Mouse (Mus musculus) MEL (cell line): Measurements from ENCODE around the gene St6gal1. TPM values are rescaled to one million over a fixed set of nuclear protein-coding genes. Genes with fewer than 3 reads are reported as not detected.

Experiments
- DNase-seq: peaks from one replicate; pipeline ENCODE4 v3.0.0; 2011; ENCODE audit warnings: low read depth, low spot score
- H3K27ac ChIP-seq: 2 replicates; pipeline ENCODE4 v1.5.1; 2012; ENCODE audit warnings: low read depth, mild to moderate bottlenecking, control low read depth, low read length, moderate library complexity; ENCODE audit not compliant: control insufficient read depth
- H3K27me3 ChIP-seq, 2 experiments: fragments of 150-350 bp in 1 of 2; sonication (generic) in 1 of 2; 2 replicates each; pipeline ENCODE4 v1.6.1; 2012; ENCODE audit warnings: low read length in 2 of 2, mild to moderate bottlenecking in 2 of 2, improper control_type of control experiment in 1 of 2, moderate library complexity in 1 of 2; ENCODE audit not compliant: insufficient read depth in 2 of 2, control insufficient read depth in 1 of 2
- H3K36me3 ChIP-seq, 2 experiments: 2 replicates each; pipeline ENCODE4 v1.6.1; 2012 to 2014; ENCODE audit warnings: low read length in 2 of 2, improper control_type of control experiment in 1 of 2, inconsistent platforms in 1 of 2, mild to moderate bottlenecking in 1 of 2; ENCODE audit not compliant: insufficient read depth in 2 of 2, control insufficient read depth in 1 of 2
- H3K4me1 ChIP-seq, 2 experiments: fragments of 150-350 bp in 1 of 2; sonication (generic) in 1 of 2; 2 replicates each; pipeline ENCODE4 v1.6.1; 2012; ENCODE audit warnings: low read length in 2 of 2, improper control_type of control experiment in 1 of 2, mild to moderate bottlenecking in 1 of 2; ENCODE audit not compliant: insufficient read depth in 2 of 2, control insufficient read depth in 1 of 2
- H3K4me3 ChIP-seq, 2 experiments: fragments of 150-350 bp in 1 of 2; sonication (generic) in 1 of 2; 2 replicates each; pipeline ENCODE4 v1.5.1; 2012; ENCODE audit warnings: low read depth in 2 of 2, low read length in 2 of 2, mild to moderate bottlenecking in 2 of 2, moderate library complexity in 2 of 2, control low read depth in 1 of 2, improper control_type of control experiment in 1 of 2; ENCODE audit not compliant: control insufficient read depth in 1 of 2, insufficient read depth in 1 of 2
- H3K79me2 ChIP-seq: 2 replicates; pipeline ENCODE4 v1.6.1; 2012; ENCODE audit warnings: mild to moderate bottlenecking, low read length, moderate library complexity; ENCODE audit not compliant: control insufficient read depth, poor library complexity, insufficient read depth
- H3K9ac ChIP-seq: 2 replicates; pipeline ENCODE4 v1.6.1; 2012; ENCODE audit warnings: low read depth, mild to moderate bottlenecking, control low read depth, low read length, moderate library complexity; ENCODE audit not compliant: control insufficient read depth, poor library complexity, severe bottlenecking
- H3K9me3 ChIP-seq: fragments of 150-350 bp; sonication (generic); replicated peaks from 2 replicates; pipeline ENCODE4 v1.6.1; 2012; ENCODE audit warnings: mild to moderate bottlenecking, low read length, improper control_type of control experiment, moderate library complexity; ENCODE audit not compliant: insufficient read depth
- BHLHE40 ChIP-seq: IDR thresholded peaks from 2 replicates; pipeline ENCODE4 v1.6.1; 2012; ENCODE audit warnings: low read depth, mild to moderate bottlenecking, inconsistent platforms, low read length, improper control_type of control experiment, borderline replicate concordance
- CTCF ChIP-seq, 3 experiments: IDR thresholded peaks in 2 of 3; conservative IDR thresholded peaks in 1 of 3; 2 replicates each; pipeline ENCODE4 v1.5.1; 2011 to 2012; ENCODE audit warnings: low read length in 3 of 3, low read depth in 2 of 3, mild to moderate bottlenecking in 2 of 3, improper control_type of control experiment in 1 of 3, inconsistent platforms in 1 of 3, mixed read lengths in 1 of 3, moderate library complexity in 1 of 3; ENCODE audit not compliant: control insufficient read depth in 1 of 3, insufficient read depth in 1 of 3, poor library complexity in 1 of 3, severe bottlenecking in 1 of 3
- E2F4 ChIP-seq: IDR thresholded peaks from 2 replicates; pipeline ENCODE4 v1.6.1; 2011; ENCODE audit warnings: low read depth, low read length, improper control_type of control experiment, borderline replicate concordance
- EP300 ChIP-seq, 2 experiments: IDR thresholded peaks; 2 replicates each; pipeline ENCODE4 v1.6.1; 2011; ENCODE audit warnings: improper control_type of control experiment in 2 of 2, low read length in 2 of 2, low read depth in 1 of 2, mild to moderate bottlenecking in 1 of 2
- ETS1 ChIP-seq: IDR thresholded peaks from 2 replicates; pipeline ENCODE4 v1.6.1; 2012; ENCODE audit warnings: low read depth, mild to moderate bottlenecking, inconsistent platforms, low read length, improper control_type of control experiment, moderate library complexity
- GABPA ChIP-seq: IDR thresholded peaks from 2 replicates; pipeline ENCODE4 v1.6.1; 2012; ENCODE audit warnings: low read depth, mild to moderate bottlenecking, inconsistent platforms, low read length, improper control_type of control experiment, moderate library complexity
- GATA1 ChIP-seq: IDR thresholded peaks from 2 replicates; pipeline ENCODE4 v1.6.1; 2011; ENCODE audit warnings: low read depth, low read length, improper control_type of control experiment
- HCFC1 ChIP-seq: IDR thresholded peaks from 2 replicates; pipeline ENCODE4 v1.6.1; 2012; ENCODE audit warnings: low read depth, mild to moderate bottlenecking, inconsistent platforms, low read length, improper control_type of control experiment, moderate library complexity
- JUND ChIP-seq: IDR thresholded peaks from 2 replicates; pipeline ENCODE4 v1.6.1; 2011; ENCODE audit warnings: low read depth, mild to moderate bottlenecking, improper control_type of control experiment, low read length
- KAT2A ChIP-seq: conservative IDR thresholded peaks from 2 replicates; pipeline ENCODE4 v1.6.1; 2012; ENCODE audit warnings: low read depth, low read length, improper control_type of control experiment, inconsistent platforms
- MEF2A ChIP-seq: IDR thresholded peaks from 2 replicates; pipeline ENCODE4 v1.6.1; 2014; ENCODE audit warnings: low read depth, mild to moderate bottlenecking, inconsistent platforms, low read length, improper control_type of control experiment; ENCODE audit not compliant: poor library complexity, insufficient replicate concordance, severe bottlenecking; ENCODE audit errors: extremely low read depth
- MXI1 ChIP-seq: IDR thresholded peaks from 2 replicates; pipeline ENCODE4 v1.6.1; 2011; ENCODE audit warnings: mild to moderate bottlenecking, low read depth, low read length, improper control_type of control experiment
- MYB ChIP-seq: IDR thresholded peaks from 2 replicates; pipeline ENCODE4 v1.6.1; 2011; ENCODE audit warnings: mild to moderate bottlenecking, low read depth, low read length, improper control_type of control experiment
- NELFE ChIP-seq: IDR thresholded peaks from 2 replicates; pipeline ENCODE4 v1.6.1; 2011; ENCODE audit warnings: low read depth, low read length, improper control_type of control experiment
- NRF1 ChIP-seq: IDR thresholded peaks from 2 replicates; pipeline ENCODE4 v1.6.1; 2014; ENCODE audit warnings: low read depth, mild to moderate bottlenecking, inconsistent platforms, low read length, improper control_type of control experiment, moderate library complexity; ENCODE audit not compliant: poor library complexity, insufficient read depth, severe bottlenecking
- POLR2AphosphoS5 ChIP-seq: IDR thresholded peaks from 2 replicates; pipeline ENCODE4 v1.6.1; 2012; ENCODE audit warnings: low read depth, borderline replicate concordance, mild to moderate bottlenecking, inconsistent platforms, low read length, moderate library complexity, mixed read lengths
- RAD21 ChIP-seq: IDR thresholded peaks from 2 replicates; pipeline ENCODE4 v1.6.1; 2011; ENCODE audit warnings: mild to moderate bottlenecking, low read depth, low read length, improper control_type of control experiment
- TBP ChIP-seq: IDR thresholded peaks from 2 replicates; pipeline ENCODE4 v1.8.0; 2011; ENCODE audit warnings: low read depth, low read length, improper control_type of control experiment
- TCF12 ChIP-seq: IDR thresholded peaks from 2 replicates; pipeline ENCODE4 v1.6.1; 2014; ENCODE audit warnings: low read depth, mild to moderate bottlenecking, inconsistent platforms, low read length, improper control_type of control experiment, moderate library complexity
- UBTF ChIP-seq: IDR thresholded peaks from 2 replicates; pipeline ENCODE4 v1.6.1; 2012; ENCODE audit warnings: low read depth, mild to moderate bottlenecking, inconsistent platforms, low read length, improper control_type of control experiment, moderate library complexity, borderline replicate concordance; ENCODE audit not compliant: insufficient read depth
- USF1 ChIP-seq: IDR thresholded peaks from 2 replicates; pipeline ENCODE4 v1.6.1; 2014; ENCODE audit warnings: low read depth, mild to moderate bottlenecking, inconsistent platforms, low read length, improper control_type of control experiment, moderate library complexity
- USF2 ChIP-seq, 2 experiments: IDR thresholded peaks; 2 replicates each; pipeline ENCODE4 v1.6.1; 2011 to 2012; ENCODE audit warnings: improper control_type of control experiment in 2 of 2, low read length in 2 of 2, borderline replicate concordance in 1 of 2, inconsistent platforms in 1 of 2, low read depth in 1 of 2, mild to moderate bottlenecking in 1 of 2; ENCODE audit not compliant: insufficient read depth in 1 of 2
- ZC3H11A ChIP-seq: IDR thresholded peaks from 2 replicates; pipeline ENCODE4 v1.6.1; 2012; ENCODE audit warnings: low read depth, mild to moderate bottlenecking, inconsistent platforms, low read length, improper control_type of control experiment
- ZKSCAN1 ChIP-seq: IDR thresholded peaks from 2 replicates; pipeline ENCODE4 v1.6.1; 2012; ENCODE audit warnings: low read depth, mild to moderate bottlenecking, inconsistent platforms, low read length, improper control_type of control experiment, moderate library complexity
- ZNF384 ChIP-seq: IDR thresholded peaks from 2 replicates; pipeline ENCODE4 v1.6.1; 2012; ENCODE audit warnings: low read depth, mild to moderate bottlenecking, inconsistent platforms, low read length, improper control_type of control experiment
- polyA plus RNA-seq, 2 experiments: library from polyadenylated mRNA; stranded (reverse) in 1 of 2; unstranded in 1 of 2; fragments of >175 nt in 1 of 2; fragments of >200 nt in 1 of 2; gene quantifications; 2 replicates each; pipeline versions ENCODE4 v1.2.1 to v1.2.4; 2012; ENCODE audit warnings: low replicate concordance in 2 of 2, low read depth in 1 of 2; ENCODE audit not compliant: insufficient read length in 2 of 2, insufficient read depth in 1 of 2, missing spikeins in 1 of 2
- total RNA-seq: library from RNA; depleted of rRNA; stranded (reverse); fragments of 300-350 nt; gene quantifications from 2 replicates; pipeline ENCODE4 v1.2.3, GENCODE M21; 2012

Gene St6gal1
- total and polyA plus RNA-seq, 3 experiments: not detected

- Histone ChIP-seq H3K9ac (no peak overlapping the region), H3K27me3 (no peaks in the 10 kb centered on the region; a peak in 2 of 4 replicates)
- DNase-seq: no peak
- TF ChIP-seq ZNF384: no peak
- TF ChIP-seq E2F4: no peak
- TF ChIP-seq GABPA: no peak
- TF ChIP-seq USF2 (IDR thresholded peaks at IDR 0.05; ENCODE audit: borderline replicate concordance in 1 of 2, insufficient read depth in 1 of 2, low read depth in 1 of 2, low read length in 2 of 2): no peak
- no peak for TF ChIP-seq MYB
- no peak for TF ChIP-seq UBTF
- TF ChIP-seq ZKSCAN1: no peak
- TF ChIP-seq, all 39 proteins: peak for 0
- H3K79me2 ChIP-seq: no peaks in the 10 kb centered on the region
- no peak overlapping the region for H3K4me3 ChIP-seq
- no peak overlapping the region for H3K27ac ChIP-seq
- H3K36me3 ChIP-seq: no peaks in the 10 kb centered on the region
- H3K9me3 ChIP-seq: no peaks in the 10 kb centered on the region
- H3K4me1 ChIP-seq: no peaks in the 10 kb centered on the region
These were observed 69.7 kb downstream of the St6gal1 start for GRCm38 (mm10) chr16:23294236-23294635.

GRCm38 (mm10) chr16:23294747-23295146, 70.2 kb downstream of the St6gal1 start:
- H3K4me1 ChIP-seq: no peaks in the 10 kb centered on the region
- H3K9ac ChIP-seq: no peak overlapping the region

GRCm38 (mm10) chr16:23295720-23296119, 71.2 kb downstream of the St6gal1 start:
- Histone ChIP-seq H3K36me3 (no peaks in the 10 kb centered on the region), H3K27me3 (no peaks in the 10 kb centered on the region; a peak in 2 of 4 replicates), H3K4me3 (no peak overlapping the region), H3K4me1 (no peaks in the 10 kb centered on the region), H3K9ac (no peak overlapping the region), H3K27ac (no peak overlapping the region), H3K9me3 (no peaks in the 10 kb centered on the region), H3K79me2 (no peaks in the 10 kb centered on the region)
- TF ChIP-seq POLR2AphosphoS5 (no peak), USF1 (no peak), HCFC1 (no peak), MXI1 (no peak), CTCF (IDR thresholded peaks at IDR 0.05 in 2 of 3, conservative IDR thresholded peaks at IDR 0.05 in 1 of 3; ENCODE audit: control insufficient read depth in 1 of 3, insufficient read depth in 1 of 3, low read depth in 2 of 3, low read length in 3 of 3, poor library complexity in 1 of 3, severe bottlenecking in 1 of 3) (no peak), ZKSCAN1 (no peak), KAT2A (no peak), BHLHE40 (no peak), JUND (no peak), NELFE (no peak), TCF12 (no peak), TBP (no peak), EP300 (IDR thresholded peaks at IDR 0.05; ENCODE audit: low read depth in 1 of 2, low read length in 2 of 2) (no peak), GATA1 (no peak)
- no peak for DNase-seq

More at GRCm38 (mm10) chr16:23294747-23295146, 70.2 kb downstream of the St6gal1 start:
- Histone ChIP-seq H3K27me3 (no peaks in the 10 kb centered on the region; a peak in 2 of 4 replicates), H3K79me2 (no peaks in the 10 kb centered on the region), H3K9me3 (no peaks in the 10 kb centered on the region), H3K4me3 (no peak overlapping the region), H3K27ac (no peak overlapping the region), H3K36me3 (no peaks in the 10 kb centered on the region)
- no peak for TF ChIP-seq ETS1
- TF ChIP-seq JUND: no peak
- TF ChIP-seq MYB: no peak
- TF ChIP-seq NRF1: no peak
- no peak for TF ChIP-seq GABPA
- TF ChIP-seq TBP: no peak
- TF ChIP-seq MEF2A: no peak
- no peak for TF ChIP-seq ZC3H11A
- no peak for TF ChIP-seq RAD21
- no peak for TF ChIP-seq KAT2A
- no peak for TF ChIP-seq USF1
- DNase-seq: no peak
